Mouse (Mus musculus) layer of hippocampus, adult 2 months (tissue): ENCODE measurements around the gene Xntrpc. TPM values are rescaled to one million over a fixed set of nuclear protein-coding genes. Genes with fewer than 3 reads are reported as not detected.

Source experiments
- DNase-seq, 2 experiments: peaks; one replicate each; pipeline ENCODE4 v3.0.0; 2022; ENCODE audit warnings: low spot score in 2 of 2
- H3K27ac ChIP-seq: fragments of 200-600 bp; 2 replicates; pipeline ENCODE4 v1.8.1; 2022
- H3K4me3 ChIP-seq: fragments of 200-600 bp; 2 replicates; pipeline ENCODE4 v1.8.1; 2022; ENCODE audit warnings: mild to moderate bottlenecking
- CTCF ChIP-seq: fragments of 200-600 bp; conservative IDR thresholded peaks from 2 replicates; pipeline ENCODE4 v1.8.1; 2022; ENCODE audit warnings: antibody characterized with exemption, mild to moderate bottlenecking, moderate library complexity
- total RNA-seq, 2 experiments: library from RNA; stranded (reverse); gene quantifications; 2 replicates each; pipeline ENCODE4 v1.2.3; 2021

Xntrpc gene
- total RNA-seq, 2 experiments from 2014 or later: 2.3 to 2.9 TPM

DNA sequence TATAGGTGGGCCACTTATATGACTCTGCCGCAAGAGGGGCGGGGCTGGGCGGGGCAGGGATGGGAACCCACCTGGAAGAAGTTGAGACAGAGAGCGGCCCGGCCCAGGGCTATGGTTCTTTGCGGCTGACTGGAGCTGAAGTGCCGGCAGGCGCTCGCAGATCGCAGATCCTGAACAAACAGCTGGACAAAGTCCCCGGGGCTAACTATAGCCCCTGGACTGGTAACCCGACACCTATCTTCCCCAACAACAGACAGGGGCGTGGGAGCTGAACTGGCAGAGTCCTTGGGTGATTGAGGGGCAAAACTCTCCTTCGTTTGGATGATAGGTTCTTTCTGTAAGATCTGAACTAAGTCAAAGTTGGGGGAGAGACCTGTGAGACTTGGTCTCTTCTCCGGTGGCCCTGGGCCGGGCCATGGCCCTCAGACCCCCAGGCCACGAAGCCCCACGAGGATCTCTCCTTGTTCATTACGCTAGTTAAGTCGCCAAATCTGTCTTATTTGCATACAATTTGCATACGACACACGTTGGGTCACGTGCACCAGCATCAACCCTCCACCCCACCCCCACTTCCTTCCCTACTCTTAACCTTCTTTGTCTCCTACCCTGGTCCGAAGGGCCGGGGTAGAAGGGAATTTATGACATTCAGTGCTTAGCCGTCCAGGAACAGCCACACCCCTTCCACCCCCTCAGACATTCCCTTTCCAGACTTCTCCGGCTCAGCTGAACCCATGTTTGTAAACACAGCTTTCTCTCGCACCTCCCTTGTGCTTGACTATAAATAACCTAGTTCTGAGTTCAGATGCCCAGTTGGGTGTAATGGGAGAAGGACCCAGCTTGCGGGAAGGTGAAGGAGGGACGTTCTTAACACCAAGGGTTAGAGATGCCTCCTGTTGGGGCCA is 34.5 kb downstream of the Xntrpc start:
- no peak for DNase-seq
- Histone ChIP-seq H3K27ac (no peak overlapping the region), H3K4me3 (peak overlapping the region; percentile 17; the same call in 1 of the 2 replicates)
- no peak for TF ChIP-seq CTCF

DNA sequence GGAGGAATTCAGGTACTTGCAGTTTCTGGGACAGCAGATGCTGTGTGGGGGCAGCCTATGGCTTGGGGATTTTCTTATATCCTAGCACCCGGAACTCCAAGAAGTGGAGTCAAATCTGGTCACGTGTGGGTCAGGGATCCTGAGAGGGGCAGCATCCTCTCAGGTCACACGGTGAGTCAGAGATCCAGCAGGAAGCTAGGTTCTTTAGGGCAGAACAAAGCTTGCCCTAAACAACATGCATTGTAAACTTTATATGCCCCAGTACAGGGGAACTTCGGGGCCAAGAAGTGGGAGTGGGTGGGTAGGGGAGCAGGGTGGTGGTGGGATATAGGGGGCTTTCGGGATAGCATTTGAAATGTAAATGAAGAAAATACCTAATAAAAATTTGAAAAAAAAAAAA is 35.4 kb downstream of the Xntrpc start:
- H3K4me3 ChIP-seq: no peak overlapping the region
- no peak for TF ChIP-seq CTCF
- no peak for DNase-seq
- H3K27ac ChIP-seq: no peak overlapping the region

DNA sequence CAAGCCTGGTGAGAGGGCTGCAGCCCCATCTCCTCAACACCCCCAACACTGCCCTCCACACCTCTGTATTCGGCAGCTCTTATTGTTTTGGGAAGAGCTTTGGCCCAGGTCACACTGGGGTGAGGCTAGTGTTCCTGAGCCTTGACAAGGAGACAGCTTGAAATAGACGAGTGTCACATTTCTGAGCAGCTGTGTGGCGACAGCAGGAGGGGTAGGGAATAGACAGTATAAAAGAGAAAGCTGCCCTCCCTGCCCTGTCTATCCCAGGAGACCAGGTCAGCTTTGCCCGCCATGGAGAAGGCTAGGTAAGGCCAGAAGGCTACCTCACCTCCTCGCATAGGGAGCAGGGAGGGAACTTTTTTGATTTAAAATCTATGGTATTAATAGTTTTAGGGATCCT is 36.0 kb downstream of the Xntrpc start, which contains the start of gene Art1:
Gene Art1, plus strand, starts transcription at position 257 of the 400 bp plus-strand sequence.
- no peak for TF ChIP-seq CTCF
- no peak within 1 kb of the TSS for H3K4me3 ChIP-seq
- no peak for DNase-seq
- H3K27ac ChIP-seq: no peak within 1 kb of the TSS

DNA sequence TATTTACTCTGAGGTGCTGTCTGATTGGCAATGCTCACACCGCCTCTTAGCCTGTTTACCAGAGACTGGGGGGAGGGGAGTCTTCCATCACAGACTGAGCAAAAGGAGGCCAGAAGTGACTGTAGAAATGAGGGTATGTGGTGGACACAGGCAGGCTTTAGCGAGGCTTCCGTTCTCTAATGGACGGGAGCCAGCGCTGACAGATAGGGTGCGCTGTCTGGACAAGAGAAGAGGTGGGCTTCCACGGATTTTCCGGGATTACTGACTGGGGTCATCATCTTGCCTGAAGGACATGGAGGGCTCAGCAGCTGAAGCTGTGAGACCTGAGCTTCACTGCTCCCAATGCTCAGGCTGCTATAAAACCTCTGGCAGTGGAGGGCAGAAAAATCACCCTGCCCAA is 36.7 kb downstream of the Xntrpc start:
- TF ChIP-seq CTCF: no peak
- Histone ChIP-seq H3K4me3 (no peak overlapping the region), H3K27ac (no peak overlapping the region)
- DNase-seq: no peak

GRCm38 (mm10) chr7:102102696-102103095 is 37.2 kb downstream of the Xntrpc start:
- no peak for TF ChIP-seq CTCF
- Histone ChIP-seq H3K27ac (no peak overlapping the region), H3K4me3 (no peak overlapping the region)
- DNase-seq: no peak

- Histone ChIP-seq H3K27ac (no peak overlapping the region), H3K4me3 (no peak overlapping the region)
- DNase-seq: no peak
- TF ChIP-seq CTCF: no peak
These were observed 38.0 kb downstream of the Xntrpc start for GRCm38 (mm10) chr7:102103555-102103954.

- no peak for DNase-seq
These were observed 38.6 kb downstream of the Xntrpc start for GRCm38 (mm10) chr7:102104126-102104525.

DNA sequence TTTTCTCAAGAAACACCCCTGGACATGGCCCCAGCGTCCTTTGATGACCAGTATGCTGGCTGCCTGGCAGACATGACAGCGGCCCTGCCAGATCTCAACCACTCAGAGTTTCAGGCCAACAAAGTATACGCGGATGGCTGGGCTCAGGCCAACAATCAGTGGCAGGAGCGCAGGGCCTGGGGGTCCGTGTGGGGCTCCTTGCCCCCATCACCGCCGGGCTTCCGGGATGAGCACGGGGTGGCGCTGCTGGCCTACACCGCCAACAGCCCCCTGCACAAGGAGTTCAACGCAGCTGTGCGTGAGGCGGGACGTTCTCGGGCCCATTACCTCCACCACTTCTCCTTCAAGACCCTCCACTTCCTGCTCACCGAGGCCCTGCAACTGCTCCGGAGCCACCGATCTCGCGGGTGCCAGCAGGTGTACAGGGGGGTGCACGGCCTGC is 41.2 kb downstream of the Xntrpc start:
- no peak for DNase-seq
- peak overlapping the region; percentile 39 for H3K4me3 ChIP-seq
- 0 out of 2 replicates have a peak, but pooled peaks have one; percentile 15 for TF ChIP-seq CTCF
- H3K27ac ChIP-seq: no peak overlapping the region

More at GRCm38 (mm10) chr7:102104126-102104525, 38.6 kb downstream of the Xntrpc start:
- TF ChIP-seq CTCF: no peak
- Histone ChIP-seq H3K4me3 (no peak overlapping the region), H3K27ac (no peak overlapping the region)

DNA sequence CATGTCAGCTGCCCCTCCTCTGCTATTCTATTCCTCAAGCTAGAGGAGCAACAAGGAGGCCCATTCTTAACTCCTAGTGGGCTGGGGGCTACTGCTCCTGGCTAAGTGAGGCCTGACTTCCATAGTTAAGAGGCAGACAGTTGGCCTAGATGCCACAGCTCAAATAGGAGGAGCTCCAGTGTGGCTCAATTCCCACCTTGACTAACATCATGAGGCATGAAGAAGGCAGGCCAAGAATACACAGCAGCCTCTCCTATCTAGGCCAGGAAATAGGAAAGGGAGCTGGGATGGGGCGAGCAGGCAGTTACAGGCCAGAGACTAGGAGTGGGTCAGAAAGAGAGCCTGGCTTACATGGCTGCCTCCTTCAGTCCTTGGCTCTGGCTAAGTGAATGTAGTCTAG is 42.7 kb downstream of the Xntrpc start:
- no peak for TF ChIP-seq CTCF
- Histone ChIP-seq H3K4me3 (no peak overlapping the region), H3K27ac (no peak overlapping the region)
- DNase-seq: no peak

DNA sequence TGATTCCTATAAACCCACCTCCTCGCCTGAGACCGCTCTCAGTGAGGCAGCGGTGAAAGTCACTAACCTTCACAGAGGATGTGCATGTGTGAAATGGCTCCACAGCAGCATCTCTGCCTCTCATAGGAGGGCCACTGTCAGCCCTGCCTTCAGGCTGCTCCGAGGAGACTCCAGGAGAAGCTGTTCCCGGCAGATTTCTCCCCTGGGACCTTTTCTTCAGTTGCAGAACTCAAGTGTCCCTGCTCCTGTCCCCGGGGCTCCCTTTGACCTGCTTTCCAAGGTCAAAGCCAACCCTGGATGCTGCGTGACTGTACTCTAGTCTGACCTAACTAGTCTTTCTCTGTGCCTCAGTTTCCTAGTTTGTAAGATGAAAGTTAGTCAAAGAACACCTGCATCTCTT is 43.7 kb downstream of the Xntrpc start, which contains the start of gene Art5:
Gene Art5, minus strand, starts transcription at position 319 of the 400 bp plus-strand sequence.
- H3K27ac ChIP-seq: no peak within 1 kb of the TSS
- no peak for DNase-seq
- TF ChIP-seq CTCF: no peak
- H3K4me3 ChIP-seq: no peak within 1 kb of the TSS

DNA sequence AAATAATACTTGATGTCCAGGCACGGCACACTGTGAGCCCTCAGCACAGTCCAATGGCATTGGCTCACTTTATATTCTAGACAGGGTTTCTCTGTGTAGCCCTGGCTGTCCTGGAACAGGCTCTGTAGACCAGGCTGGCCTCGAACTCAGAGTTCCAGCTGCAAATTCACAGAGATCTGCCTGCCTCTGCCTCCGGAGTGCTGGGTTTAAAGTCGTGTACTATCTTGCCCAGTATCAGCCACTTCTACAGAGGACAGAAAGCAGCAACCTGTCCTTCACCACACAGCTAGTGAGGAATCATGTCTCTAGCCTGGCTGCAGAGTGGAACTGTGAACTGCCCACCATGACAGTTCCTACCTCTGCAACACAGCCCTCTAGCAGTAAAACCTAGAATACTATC is 44.2 kb downstream of the Xntrpc start:
- no peak for DNase-seq

DNA sequence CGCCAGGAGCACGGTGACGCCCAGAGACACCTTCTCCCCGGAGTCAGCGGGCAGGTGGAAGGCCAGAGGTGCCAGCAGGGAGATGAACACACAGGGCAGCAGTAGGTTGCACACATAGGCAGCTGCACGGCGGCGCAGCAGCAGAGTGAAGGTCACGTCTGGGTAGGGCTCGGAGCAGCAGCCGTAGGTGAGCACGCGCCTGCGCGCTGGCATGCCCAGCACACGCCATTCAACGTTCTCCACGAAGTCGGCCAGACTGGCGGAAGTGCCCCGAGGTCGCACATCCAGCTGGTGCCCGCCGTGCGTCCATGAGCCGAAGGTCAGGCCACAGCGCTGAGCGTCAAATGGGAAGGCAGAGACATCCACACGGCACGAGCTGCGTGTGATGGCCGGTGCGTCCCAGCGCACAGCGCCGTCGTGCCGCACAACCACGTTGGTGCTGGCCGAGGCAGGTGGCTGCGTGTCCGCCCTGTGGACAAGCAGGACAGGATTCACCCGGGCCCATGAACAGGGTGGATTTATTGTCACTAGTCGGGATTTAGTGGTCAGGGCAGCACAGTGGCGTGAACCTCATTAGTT is 47.7 kb downstream of the Xntrpc start:
- DNase-seq: no peak
- TF ChIP-seq CTCF: no peak
- H3K27ac ChIP-seq: no peak overlapping the region

More for the DNA sequence above, 44.2 kb downstream of the Xntrpc start:
- Histone ChIP-seq H3K27ac (no peak overlapping the region), H3K4me3 (no peak overlapping the region)
- no peak for TF ChIP-seq CTCF

DNA sequence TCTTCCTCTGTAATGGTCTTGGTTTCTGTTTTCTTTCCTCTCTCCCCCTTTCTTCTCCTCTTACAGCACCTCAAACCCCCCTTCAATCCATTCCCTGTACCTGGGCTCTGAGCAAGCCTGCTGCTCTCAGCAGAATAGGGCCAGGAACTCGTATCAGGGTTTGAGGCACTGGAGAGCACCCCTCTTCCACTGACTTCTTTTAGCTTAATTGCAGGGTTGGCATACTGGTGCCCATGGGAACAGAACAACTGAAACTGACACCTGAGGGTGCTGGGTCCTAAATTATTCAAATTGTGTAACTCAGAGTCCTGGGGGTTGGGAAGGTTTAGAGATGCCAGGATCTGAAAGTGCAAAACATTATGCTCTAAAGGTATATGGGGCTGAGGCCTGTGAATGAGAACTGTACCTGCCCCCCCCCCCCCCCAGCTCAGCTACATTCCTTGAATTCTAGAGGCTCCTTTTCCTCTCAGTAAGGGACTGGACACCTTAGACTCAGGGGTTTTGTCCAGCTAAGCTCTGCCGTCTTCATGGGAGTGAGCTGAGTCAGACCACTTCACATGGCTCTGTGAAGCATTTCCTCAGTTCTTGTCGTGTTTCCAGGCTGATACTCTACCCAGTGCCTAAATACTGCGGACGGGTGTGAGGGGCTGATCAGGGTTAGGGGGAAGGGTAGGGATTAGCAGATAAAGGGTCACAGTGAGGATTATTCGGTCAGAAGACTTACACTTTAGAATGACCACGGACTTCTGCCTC is 51.2 kb downstream of the Xntrpc start, which contains the start of gene Chrna10:
Gene Chrna10, minus strand, starts transcription at position 250 of the 753 bp plus-strand sequence.
- no peak for TF ChIP-seq CTCF
- DNase-seq: no peak
- Histone ChIP-seq H3K4me3 (no peak within 1 kb of the TSS), H3K27ac (no peak within 1 kb of the TSS)

More for the DNA sequence above, 47.7 kb downstream of the Xntrpc start:
- H3K4me3 ChIP-seq: no peak overlapping the region
